Mouse (Mus musculus): ENCODE results near the gene Smco4.
"Not testable (repeated sequence)": the region's sequence is repeated elsewhere in the genome, so short reads cannot be mapped to it uniquely, and the experiment has no call there.

The Smco4 gene

GRCm38 (mm10) chr9:15541735-15542354 is 48.6 kb downstream of the Smco4 start:
- peak; percentile 63 for DNase-seq (ENCODE audit: low spot score)

GRCm38 (mm10) chr9:15550461-15550961 is 57.3 kb downstream of the Smco4 start:
- DNase-seq (ENCODE audit: low spot score): no peak

- not testable (repeated sequence) for DNase-seq (ENCODE audit: low spot score)
Measured at GRCm38 (mm10) chr9:15551073-15551472, 57.8 kb downstream of the Smco4 start.

GRCm38 (mm10) chr9:15551933-15552851 is 59.0 kb downstream of the Smco4 start:
- DNase-seq (ENCODE audit: low spot score): no peak

- no peak for DNase-seq (ENCODE audit: low spot score)
Measured at GRCm38 (mm10) chr9:15553322-15553721, 60.1 kb downstream of the Smco4 start.

- DNase-seq (ENCODE audit: low spot score): no peak
Measured at GRCm38 (mm10) chr9:15560451-15560850, 67.2 kb downstream of the Smco4 start.

GRCm38 (mm10) chr9:15562353-15562752 is 69.1 kb downstream of the Smco4 start:
- no peak for DNase-seq (ENCODE audit: low spot score)

- no peak for DNase-seq (ENCODE audit: low spot score)
Measured at GRCm38 (mm10) chr9:15574750-15575454, 81.7 kb downstream of the Smco4 start.

GRCm38 (mm10) chr9:15578427-15578826 is 85.2 kb downstream of the Smco4 start:
- DNase-seq (ENCODE audit: low spot score): no peak

GRCm38 (mm10) chr9:15578946-15579345 is 85.7 kb downstream of the Smco4 start:
- no peak for DNase-seq (ENCODE audit: low spot score)

- DNase-seq (ENCODE audit: low spot score): no peak
Measured at GRCm38 (mm10) chr9:15580176-15580575, 86.9 kb downstream of the Smco4 start.

- DNase-seq (ENCODE audit: low spot score): no peak
Measured at GRCm38 (mm10) chr9:15582026-15582425, 88.8 kb downstream of the Smco4 start.

GRCm38 (mm10) chr9:15584209-15584608 is 91.0 kb downstream of the Smco4 start:
- DNase-seq (ENCODE audit: low spot score): no peak

- DNase-seq (ENCODE audit: low spot score): no peak
Measured at GRCm38 (mm10) chr9:15585956-15586355, 92.7 kb downstream of the Smco4 start.

- DNase-seq (ENCODE audit: low spot score): no peak
Measured at GRCm38 (mm10) chr9:15587157-15587854, 94.1 kb downstream of the Smco4 start.

- DNase-seq (ENCODE audit: low spot score): no peak
Measured at GRCm38 (mm10) chr9:15594148-15594547, 100.9 kb downstream of the Smco4 start.

Measured in yolk sac, embryonic 10.5 days (tissue).